Mouse (Mus musculus) kidney, adult 9 months (tissue): ENCODE data around the gene Azin2.

ENCODE experiments used
- DNase-seq: peaks from one replicate; pipeline ENCODE4 v3.0.0; 2022

Azin2 gene

GRCm38 (mm10) chr4:128892188-128892587 lies 70.1 kb downstream of the Azin2 start:
- DNase-seq, result no peak

GRCm38 (mm10) chr4:128891746-128892145 lies 70.5 kb downstream of the Azin2 start:
- DNase-seq, result no peak

- peak; percentile 73 for DNase-seq
Observed at GRCm38 (mm10) chr4:128891157-128891556, 71.1 kb downstream of the Azin2 start.

GRCm38 (mm10) chr4:128889752-128890630 lies 72.3 kb downstream of the Azin2 start:
- no peak for DNase-seq

GRCm38 (mm10) chr4:128888436-128888990 lies 73.7 kb downstream of the Azin2 start:
- no peak for DNase-seq

GRCm38 (mm10) chr4:128887641-128888091 lies 74.6 kb downstream of the Azin2 start:
- no peak for DNase-seq

- DNase-seq, result no peak
Observed at GRCm38 (mm10) chr4:128887026-128887425, 75.2 kb downstream of the Azin2 start.

- no peak for DNase-seq
Observed at GRCm38 (mm10) chr4:128886571-128886970, 75.7 kb downstream of the Azin2 start.

- DNase-seq, result no peak
Observed at GRCm38 (mm10) chr4:128885540-128885939, 76.7 kb downstream of the Azin2 start.

- no peak for DNase-seq
Observed at GRCm38 (mm10) chr4:128884711-128885095, 77.5 kb downstream of the Azin2 start.

GRCm38 (mm10) chr4:128883801-128884710 lies 78.2 kb downstream of the Azin2 start:
- peak; percentile 43 for DNase-seq

GRCm38 (mm10) chr4:128883379-128883781 lies 78.9 kb downstream of the Azin2 start, which contains the start of gene Trim62:
Gene Trim62, plus strand, starts transcription at chr4:128883580.
- peak; percentile 73 for DNase-seq
